Mouse (Mus musculus): ENCODE measurements around the gene Tbce. TPM values are rescaled to one million over a fixed set of nuclear protein-coding genes. Genes with fewer than 3 reads are reported as not detected.

Tbce gene
- total RNA-seq, 2 experiments from 2014 or later, result 16.3 to 17.4 TPM

DNA sequence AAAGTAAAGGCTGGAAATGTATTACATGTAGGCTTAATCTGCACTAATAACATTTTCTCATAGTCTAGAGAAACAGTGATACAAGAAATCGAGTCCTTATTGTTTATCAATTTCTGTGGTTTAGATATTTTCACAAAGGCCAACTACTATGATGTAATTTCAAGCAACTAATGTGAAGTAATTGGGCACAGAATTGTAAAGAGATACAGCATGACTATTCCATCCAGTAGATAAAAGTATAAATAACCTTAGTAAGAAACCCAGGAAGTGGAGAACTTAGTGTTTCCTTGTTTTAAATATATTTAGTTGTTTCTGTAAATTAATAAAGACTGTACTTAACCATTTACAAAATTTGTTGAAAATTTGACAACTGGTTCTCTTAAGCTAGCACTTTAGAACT, 69.6 kb downstream of the Tbce start:
- no peak for DNase-seq (ENCODE audit: low spot score)

DNA sequence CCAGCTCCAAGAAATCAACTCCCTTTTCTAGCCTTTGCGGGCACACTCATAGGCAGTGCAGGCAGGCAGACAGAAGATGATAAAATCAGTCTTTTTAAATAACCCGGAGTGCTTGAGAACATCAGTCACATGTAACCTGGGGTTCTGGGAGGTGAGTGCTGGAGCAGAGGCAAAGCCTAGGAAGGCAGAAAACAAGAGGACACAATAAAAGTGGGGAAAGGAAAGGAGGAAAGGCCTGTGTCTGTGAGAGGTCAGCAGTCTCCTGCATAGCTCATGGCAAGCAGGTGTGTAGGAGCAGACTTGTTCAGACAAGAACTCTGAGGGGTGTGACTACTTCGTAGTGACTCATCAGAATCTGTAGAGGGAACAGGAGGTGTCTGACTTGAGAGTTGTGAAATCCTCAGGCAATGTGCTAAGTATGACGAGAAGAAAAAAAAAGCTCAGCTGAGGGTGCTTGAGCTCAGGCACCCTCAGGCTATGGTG, 70.8 kb downstream of the Tbce start:
- DNase-seq (ENCODE audit: low spot score), result peak; percentile 67

- DNase-seq (ENCODE audit: low spot score), result no peak
Measured at GRCm38 (mm10) chr13:13966172-13966571, 73.3 kb downstream of the Tbce start.

- DNase-seq (ENCODE audit: low spot score), result no peak
Measured at GRCm38 (mm10) chr13:13965388-13965964, 74.0 kb downstream of the Tbce start.

DNA sequence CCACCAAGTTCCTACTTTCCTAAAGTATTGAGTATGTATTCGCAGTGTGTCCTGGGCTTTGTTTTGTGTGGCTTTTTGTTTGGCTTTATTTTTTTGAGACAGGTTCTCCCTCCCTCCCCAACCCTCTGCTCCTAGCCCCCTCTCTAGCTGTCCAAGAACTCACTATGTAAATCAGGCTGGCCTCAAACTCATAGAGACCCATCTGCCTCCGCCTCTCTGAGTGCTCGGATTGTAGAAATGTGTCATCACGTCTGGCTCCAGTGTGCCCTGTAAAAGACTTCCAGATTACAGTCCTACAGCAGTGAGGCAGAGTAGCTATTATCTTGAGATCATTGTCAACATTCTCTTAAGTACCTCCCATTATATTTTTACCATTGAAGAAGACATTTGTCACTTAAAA, 78.4 kb downstream of the Tbce start:
- DNase-seq (ENCODE audit: low spot score), result no peak

DNA sequence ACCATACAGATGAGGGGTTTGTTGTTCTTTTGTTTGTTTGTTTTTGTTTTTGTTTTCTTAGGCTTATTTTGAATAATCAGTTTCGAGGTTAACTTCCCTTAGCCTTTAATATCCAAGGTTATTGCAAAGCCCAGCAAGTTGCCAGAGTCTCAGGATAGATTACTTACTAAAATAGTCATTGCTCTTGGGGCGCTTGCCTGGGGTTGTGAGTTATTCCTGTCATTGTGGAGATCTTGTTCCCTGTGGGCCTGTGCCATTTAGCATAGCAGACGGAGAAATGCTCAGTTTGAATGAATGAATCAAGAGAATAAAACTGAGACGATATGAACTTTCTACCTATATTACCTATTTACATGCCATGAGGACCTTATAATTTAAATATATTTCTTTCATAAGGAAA, 79.2 kb downstream of the Tbce start:
- DNase-seq (ENCODE audit: low spot score), result peak; percentile 68

GRCm38 (mm10) chr13:13956686-13957085, 82.8 kb downstream of the Tbce start:
- no peak for DNase-seq (ENCODE audit: low spot score)

DNA sequence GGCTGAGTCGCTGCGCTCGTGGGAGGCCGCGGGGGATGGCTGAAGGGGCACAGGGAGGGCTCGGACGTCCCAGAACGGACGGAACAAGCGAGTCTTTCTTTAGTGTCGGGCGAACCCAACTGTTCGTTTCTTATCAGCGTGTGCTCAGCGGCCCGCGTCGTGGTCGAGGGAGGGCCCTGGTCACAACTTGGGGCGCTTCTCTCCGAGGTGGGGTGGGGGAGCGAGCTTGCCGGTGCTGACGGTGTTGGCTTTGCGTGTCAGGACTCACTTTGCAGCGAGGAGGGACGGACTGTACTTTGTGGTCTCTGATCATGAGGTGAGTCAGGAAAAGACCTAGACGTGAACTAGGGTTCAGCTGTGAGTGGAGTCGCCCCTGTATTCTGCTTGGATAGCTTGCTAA, 84.5 kb downstream of the Tbce start:
- peak; percentile 74 for DNase-seq (ENCODE audit: low spot score)

DNA sequence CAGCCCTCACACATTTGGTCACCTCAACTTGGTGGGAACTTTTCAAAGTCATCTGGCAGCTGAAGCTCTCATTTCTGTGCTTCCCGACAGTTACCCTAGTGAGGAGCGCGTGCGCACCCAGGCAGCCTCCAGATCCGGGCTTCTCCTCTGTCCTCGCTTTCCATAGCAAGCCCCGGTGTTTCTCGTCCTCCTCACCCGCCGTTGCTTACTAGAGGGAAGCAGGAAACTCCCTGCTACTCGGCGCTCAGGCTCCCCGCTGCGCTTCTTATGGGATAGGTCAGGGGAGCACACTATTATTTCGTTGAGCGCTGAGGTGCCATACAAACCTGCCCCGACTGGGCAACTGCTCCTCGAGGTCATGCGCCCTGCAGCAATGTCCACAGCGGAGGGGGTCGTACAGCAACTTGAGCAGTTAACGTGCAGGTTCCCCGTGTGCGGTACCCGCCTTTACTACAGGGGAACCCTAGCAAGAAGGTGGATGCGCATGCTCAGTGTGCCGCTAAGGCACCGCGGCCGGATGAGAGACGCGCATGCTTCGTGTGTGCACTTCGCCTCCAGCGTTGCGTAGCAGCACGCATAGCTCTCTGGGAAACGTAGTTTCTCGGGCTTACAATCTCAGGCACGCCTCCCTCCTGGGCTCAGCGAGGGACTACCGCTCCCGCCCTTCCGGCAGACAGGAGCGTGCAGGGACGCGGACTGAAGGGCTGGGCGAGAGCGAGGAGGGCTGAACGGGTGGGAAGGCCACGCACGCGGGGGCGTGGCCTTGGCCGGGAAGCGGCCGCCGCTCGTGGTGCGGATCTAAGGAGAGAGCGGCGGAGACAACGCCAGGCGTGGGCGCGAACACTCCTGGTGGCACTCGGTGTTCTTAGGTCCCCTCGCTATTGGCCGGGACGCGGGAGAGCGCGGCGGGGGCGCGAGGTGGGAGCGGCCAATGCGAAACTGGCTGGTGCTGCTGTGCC, 85.3 kb downstream of the Tbce start, which contains the start of gene B3galnt2:
Gene B3galnt2, plus strand, starts transcription at position 596 of the 959 bp plus-strand sequence.
- DNase-seq (ENCODE audit: low spot score), result peak; percentile 97

Other genes starting within 250 kb of the Tbce start
- 10 to 100 TPM; 72.0 to 76.6 TPM for gene B3galnt2, start 85.2 kb downstream of the Tbce start, total RNA-seq (2021)
- gene Arid4b, start 23.6 kb upstream of the Tbce start, total RNA-seq (2021), result 10 to 100 TPM; 10.2 to 12.0 TPM
- gene Ggps1, start 23.9 kb upstream of the Tbce start, total RNA-seq (2021), result 10 to 100 TPM; 16.8 to 17.6 TPM

All from gastrocnemius, adult 18-20 months (tissue).